Mouse (Mus musculus): ENCODE measurements around the gene Cyp2b19.
"Not testable (repeated sequence)": the region's sequence is repeated elsewhere in the genome, so short reads cannot be mapped to it uniquely, and the experiment has no call there.

Gene Cyp2b19

GRCm38 (mm10) chr7:26756842-26757241 is at the start of gene Cyp2b19:
TSS of gene Cyp2b19 (plus strand) at chr7:26757142.
- no peak for DNase-seq

GRCm38 (mm10) chr7:26711061-26711460 is 45.9 kb upstream of the Cyp2b19 start:
- DNase-seq, result no peak

GRCm38 (mm10) chr7:26738940-26739339 is 18.0 kb upstream of the Cyp2b19 start:
- no peak for DNase-seq

- no peak for DNase-seq
These were observed 13.0 kb upstream of the Cyp2b19 start for GRCm38 (mm10) chr7:26743948-26744347.

GRCm38 (mm10) chr7:26745486-26745885 is 11.5 kb upstream of the Cyp2b19 start:
- DNase-seq, result no peak

- DNase-seq, result peak; percentile 47
These were observed 10.1 kb downstream of the Cyp2b19 start for GRCm38 (mm10) chr7:26767084-26767483.

GRCm38 (mm10) chr7:26769881-26770470 is 13.0 kb downstream of the Cyp2b19 start:
- DNase-seq, result no peak

- DNase-seq, result peak; percentile 48
These were observed 16.1 kb downstream of the Cyp2b19 start for GRCm38 (mm10) chr7:26772866-26773586.

GRCm38 (mm10) chr7:26775866-26776265 is 18.9 kb downstream of the Cyp2b19 start:
- peak; percentile 10 for DNase-seq

GRCm38 (mm10) chr7:26777806-26778205 is 20.9 kb downstream of the Cyp2b19 start:
- peak; percentile 18 for DNase-seq

GRCm38 (mm10) chr7:26778474-26778873 is 21.5 kb downstream of the Cyp2b19 start:
- peak; percentile 61 for DNase-seq

- no peak for DNase-seq
These were observed 23.0 kb downstream of the Cyp2b19 start for GRCm38 (mm10) chr7:26779799-26780416.

- DNase-seq, result no peak
These were observed 23.6 kb downstream of the Cyp2b19 start for GRCm38 (mm10) chr7:26780510-26780909.

- DNase-seq, result no peak
These were observed 24.2 kb downstream of the Cyp2b19 start for GRCm38 (mm10) chr7:26780998-26781766.

GRCm38 (mm10) chr7:26781767-26782131 is 24.8 kb downstream of the Cyp2b19 start:
- DNase-seq, result no peak

GRCm38 (mm10) chr7:26783163-26783562 is 26.2 kb downstream of the Cyp2b19 start:
- DNase-seq, result no peak

- not testable (repeated sequence) for DNase-seq
These were observed 29.1 kb downstream of the Cyp2b19 start for GRCm38 (mm10) chr7:26786013-26786412.

- no peak for DNase-seq
These were observed 33.0 kb downstream of the Cyp2b19 start for GRCm38 (mm10) chr7:26789984-26790383.

GRCm38 (mm10) chr7:26800104-26800503 is 43.2 kb downstream of the Cyp2b19 start:
- no peak for DNase-seq

- DNase-seq, result no peak
These were observed 44.1 kb downstream of the Cyp2b19 start for GRCm38 (mm10) chr7:26800996-26801395.

GRCm38 (mm10) chr7:26808592-26808991 is 51.6 kb downstream of the Cyp2b19 start, which contains the start of gene Cyp2g1:
TSS of gene Cyp2g1 (plus strand) at chr7:26808892.
- no peak for DNase-seq
